Mouse (Mus musculus) macrophage (primary cell): ENCODE results near the gene Vmp1. TPM values are rescaled to one million over a fixed set of nuclear protein-coding genes. Genes with fewer than 3 reads are reported as not detected.
A peak's percentile ranks its signal among the peaks of the same experiment; 100 is the strongest.

Experiments used
- H3K27ac ChIP-seq: fragments of 350-480 bp; formaldehyde crosslinking; 2 replicates; pipeline ENCODE4 v1.9.0; 2021
- H3K36me3 ChIP-seq: fragments of 350-480 bp; formaldehyde crosslinking; 2 replicates; pipeline ENCODE4 v1.9.0; 2021; ENCODE audit errors: inconsistent target
- H3K4me3 ChIP-seq: fragments of 350-480 bp; formaldehyde crosslinking; 2 replicates; pipeline ENCODE4 v1.9.0; 2021; ENCODE audit errors: inconsistent target
- H3K79me2 ChIP-seq: fragments of 350-480 bp; formaldehyde crosslinking; 2 replicates; pipeline ENCODE4 v1.9.0; 2021; ENCODE audit errors: inconsistent target
- WGBS: methylation state at CpG from one replicate; pipeline ENCODE4 v1.1.7; 2026; ENCODE audit warnings: inconsistent platforms; ENCODE audit not compliant: missing documents; 5-methylcytosine and 5-hydroxymethylcytosine counted together
- polyA plus RNA-seq: library from polyadenylated mRNA; stranded (reverse); fragments of 250-400 nt; gene quantifications from 3 replicates; pipeline ENCODE4 v1.2.4, GENCODE M21; 2018; ENCODE audit warnings: inconsistent platforms

Vmp1 gene
- polyA plus RNA-seq, 1 experiment from 2014 or later = 100 TPM

DNA sequence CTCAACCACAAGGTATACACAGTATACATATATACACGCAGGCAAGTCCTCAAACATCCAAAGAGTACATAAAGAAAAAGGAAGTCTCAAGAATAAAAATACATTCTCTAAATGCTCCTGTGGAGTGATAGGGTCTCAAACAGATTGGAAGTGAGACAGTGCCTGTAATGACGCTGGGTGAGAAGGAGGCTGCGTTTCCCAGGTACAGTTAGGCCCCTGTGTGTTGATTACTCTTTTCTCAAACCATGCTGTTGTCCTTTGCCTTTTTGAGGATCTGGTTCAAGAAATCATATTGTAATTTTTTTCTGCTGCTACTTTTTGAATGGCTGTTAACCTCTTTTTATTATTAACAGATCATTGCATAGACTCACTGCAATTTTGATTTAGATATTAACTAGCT lies 6.7 kb upstream of the Vmp1 start:
- WGBS = 100% methylated on average over 3 of the region's 3 CpGs
- Histone ChIP-seq H3K36me3 (peaks cover 41% of the 10 kb centered on the region), H3K27ac (no peak overlapping the region), H3K79me2 (peaks cover 75% of the 10 kb centered on the region), H3K4me3 (no peak overlapping the region)

DNA sequence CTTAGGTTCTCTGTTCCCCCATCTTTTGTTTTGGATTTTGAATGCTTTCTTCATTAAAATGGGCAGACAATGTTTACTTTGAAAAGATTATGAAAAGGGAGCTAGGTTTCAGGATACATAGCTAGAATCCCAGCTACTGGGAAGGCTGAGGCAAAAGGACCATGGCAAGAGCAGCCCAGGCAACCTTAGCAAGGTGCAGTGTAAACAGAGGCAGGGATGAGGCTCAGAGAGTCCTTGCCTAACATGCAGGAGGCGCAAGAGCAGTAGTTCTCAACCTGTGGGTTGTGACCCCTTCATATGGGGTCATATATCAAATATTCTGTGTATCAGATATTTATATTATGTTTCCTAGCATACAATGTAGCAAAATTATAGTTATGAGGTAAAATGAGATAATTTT lies 1.7 kb upstream of the Vmp1 start:
- peaks cover 95% of the 10 kb centered on the region for H3K79me2 ChIP-seq
- H3K27ac ChIP-seq = no peak overlapping the region
- H3K36me3 ChIP-seq = 0 out of 2 replicates have a peak, but pooled peaks cover 3% of the 10 kb centered on the region
- WGBS = 89% methylated on average over 1 of the region's 1 CpGs
- no peak overlapping the region for H3K4me3 ChIP-seq

DNA sequence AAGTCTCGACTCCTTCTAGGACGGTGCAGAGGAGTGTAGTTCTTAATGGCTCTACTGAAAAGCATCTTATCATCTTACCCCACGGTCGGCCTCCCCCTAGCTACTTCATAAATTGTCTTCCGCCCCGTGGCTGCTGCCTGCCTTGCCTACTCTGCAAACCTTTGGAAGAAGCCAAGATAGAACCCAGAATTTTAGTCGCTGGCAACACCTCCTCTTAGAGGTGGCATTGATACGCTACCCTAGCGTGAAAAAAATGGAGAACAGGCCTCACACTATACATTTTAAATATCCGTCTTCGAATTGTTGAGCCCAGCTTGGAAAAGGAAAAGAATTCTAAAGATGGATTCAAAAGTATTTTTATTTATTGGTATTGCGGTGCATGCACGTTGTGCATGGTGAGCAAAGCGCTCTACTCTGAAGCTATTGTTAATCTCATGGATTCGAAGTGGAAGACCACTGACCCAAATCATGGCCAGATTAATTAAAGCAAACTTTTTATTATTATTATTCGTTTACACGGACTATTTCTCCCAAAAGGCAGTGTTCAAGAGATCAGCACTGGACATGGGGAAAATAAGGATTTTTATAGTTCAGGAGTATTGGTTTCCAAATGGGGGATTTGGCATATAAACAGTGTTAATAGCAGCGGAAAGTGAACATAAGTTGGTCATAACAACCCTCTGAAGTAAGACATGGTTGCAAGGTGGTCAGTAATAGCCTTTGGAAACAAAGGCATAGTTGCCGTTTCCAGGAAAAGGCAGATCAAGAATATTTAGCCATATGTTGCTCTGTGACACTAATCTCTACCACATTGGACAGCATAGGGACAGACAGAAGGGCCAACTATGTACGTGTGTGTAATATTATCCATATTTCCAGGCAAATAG lies 733 bp upstream of the Vmp1 start:
- Histone ChIP-seq H3K79me2 (peaks cover 95% of the 10 kb centered on the region), H3K27ac (peak overlapping the region; percentile 57), H3K4me3 (peak overlapping the region; percentile 81), H3K36me3 (no peaks in the 10 kb centered on the region)
- WGBS = 4% methylated on average over 20 of the region's 20 CpGs

GRCm38 (mm10) chr11:86682861-86683260 lies 775 bp downstream of the Vmp1 start:
- peak overlapping the region; percentile 81 for H3K4me3 ChIP-seq
- H3K36me3 ChIP-seq = no peaks in the 10 kb centered on the region
- H3K79me2 ChIP-seq = peaks cover 92% of the 10 kb centered on the region
- H3K27ac ChIP-seq = no peak overlapping the region
- 52% methylated on average over 6 of the region's 7 CpGs for WGBS

DNA sequence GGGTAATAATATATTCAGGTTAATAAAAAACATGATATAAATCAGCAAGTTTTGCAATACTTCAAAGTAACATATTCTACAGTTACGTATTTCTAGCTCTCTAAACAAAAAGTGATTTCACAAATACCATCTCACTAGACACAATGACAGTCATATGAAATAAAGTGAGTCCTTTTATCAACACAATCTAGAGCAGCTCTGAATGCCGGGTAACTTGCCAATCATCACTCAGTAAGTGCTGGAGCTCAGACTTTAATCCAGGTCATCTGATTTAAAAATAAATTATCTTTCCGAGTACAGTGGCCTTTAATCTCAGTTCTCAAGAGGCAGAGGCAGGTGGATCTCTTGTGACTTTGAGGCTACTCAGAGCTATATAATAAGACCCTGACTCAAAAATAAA lies 2.2 kb downstream of the Vmp1 start:
- H3K36me3 ChIP-seq = no peaks in the 10 kb centered on the region
- no peak overlapping the region for H3K27ac ChIP-seq
- H3K4me3 ChIP-seq = no peak overlapping the region
- H3K79me2 ChIP-seq = peaks cover 92% of the 10 kb centered on the region
- 89% methylated on average over 3 of the region's 3 CpGs for WGBS

DNA sequence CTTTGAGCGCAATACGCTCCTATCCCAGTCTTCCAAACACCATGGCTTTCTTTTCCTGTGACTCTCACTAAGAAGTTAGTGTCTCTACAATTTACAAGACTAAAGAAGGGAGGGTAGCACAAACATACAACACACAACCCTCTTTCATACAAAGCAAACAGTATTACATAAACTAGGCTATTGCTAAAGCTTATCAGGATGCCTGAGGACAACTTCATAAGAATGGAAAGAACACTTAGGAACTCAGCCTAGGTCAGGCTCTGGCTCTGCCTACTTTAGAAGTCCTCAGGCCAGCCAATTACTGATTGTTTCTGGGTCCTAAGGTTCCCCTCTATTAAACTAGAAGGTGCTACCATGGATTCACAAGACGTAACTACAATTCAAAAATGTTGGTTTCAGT lies 2.9 kb downstream of the Vmp1 start:
- H3K4me3 ChIP-seq = no peak overlapping the region
- no peaks in the 10 kb centered on the region for H3K36me3 ChIP-seq
- peaks cover 92% of the 10 kb centered on the region for H3K79me2 ChIP-seq
- WGBS = 97% methylated on average over 3 of the region's 3 CpGs
- no peak overlapping the region for H3K27ac ChIP-seq

- H3K36me3 ChIP-seq = no peaks in the 10 kb centered on the region
- 87% methylated on average over 5 of the region's 5 CpGs for WGBS
- no peak overlapping the region for H3K27ac ChIP-seq
These were observed 4.7 kb downstream of the Vmp1 start for GRCm38 (mm10) chr11:86678957-86679356.

GRCm38 (mm10) chr11:86675520-86675919 lies 8.1 kb downstream of the Vmp1 start:
- H3K36me3 ChIP-seq = no peaks in the 10 kb centered on the region
- no peak overlapping the region for H3K4me3 ChIP-seq
- 94% methylated on average over 4 of the region's 4 CpGs for WGBS
- H3K79me2 ChIP-seq = peaks cover 84% of the 10 kb centered on the region
- H3K27ac ChIP-seq = no peak overlapping the region

More at GRCm38 (mm10) chr11:86678957-86679356, 4.7 kb downstream of the Vmp1 start:
- Histone ChIP-seq H3K79me2 (peaks cover 92% of the 10 kb centered on the region), H3K4me3 (no peak overlapping the region)

DNA sequence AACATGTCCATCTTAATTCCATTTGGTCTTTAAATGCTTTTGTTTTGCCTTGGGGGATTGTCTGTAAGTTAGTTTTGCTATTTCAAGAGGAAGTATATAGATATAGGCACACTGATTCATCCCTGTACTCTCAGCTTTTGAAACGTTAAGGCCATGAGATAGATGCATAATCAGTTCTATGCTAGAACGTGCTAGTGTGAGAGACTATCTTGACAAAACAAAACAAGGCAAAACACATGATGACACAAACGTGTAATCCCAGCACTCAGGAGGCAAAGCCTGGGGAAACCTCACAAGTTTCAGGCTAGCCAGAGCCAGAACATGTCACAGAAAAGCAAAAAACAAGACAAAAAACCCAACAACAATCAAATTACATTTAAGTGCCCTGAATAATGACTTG lies 10.9 kb downstream of the Vmp1 start:
- Histone ChIP-seq H3K27ac (0 out of 2 replicates have a peak overlapping the region, but pooled peaks have one; percentile 16), H3K36me3 (no peaks in the 10 kb centered on the region), H3K79me2 (peaks cover 88% of the 10 kb centered on the region), H3K4me3 (no peak overlapping the region)
- WGBS = 63% methylated on average over 3 of the region's 3 CpGs

- WGBS = 62% methylated on average over 3 of the region's 3 CpGs
- peak overlapping the region; percentile 82 for H3K27ac ChIP-seq
- peak overlapping the region; percentile 5; the same call in 1 of the 2 replicates for H3K4me3 ChIP-seq
These were observed 12.5 kb downstream of the Vmp1 start for GRCm38 (mm10) chr11:86671041-86671675.

DNA sequence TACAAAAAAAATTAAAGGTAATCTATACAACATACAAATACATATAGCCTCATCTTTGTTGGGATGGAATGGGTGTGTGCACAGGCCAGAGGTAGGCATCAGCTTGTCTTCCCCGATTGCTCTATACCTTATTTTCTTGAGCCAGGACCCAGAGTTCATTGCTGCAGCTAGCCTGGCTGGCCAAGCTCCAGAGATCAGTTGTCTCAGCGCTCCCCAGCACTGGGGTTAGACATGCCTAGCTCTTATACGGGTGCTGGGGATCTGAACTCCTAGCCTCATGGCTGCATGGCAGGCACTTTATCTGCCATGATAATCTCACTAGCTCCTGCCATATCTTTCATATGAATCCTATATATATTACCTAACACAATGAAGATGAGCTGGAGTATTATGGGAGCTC lies 15.5 kb downstream of the Vmp1 start:
- Histone ChIP-seq H3K79me2 (peaks cover 64% of the 10 kb centered on the region), H3K4me3 (no peak overlapping the region), H3K27ac (no peak overlapping the region), H3K36me3 (peaks cover 15% of the 10 kb centered on the region)
- WGBS = 100% methylated on average over 3 of the region's 3 CpGs

More at GRCm38 (mm10) chr11:86671041-86671675, 12.5 kb downstream of the Vmp1 start:
- Histone ChIP-seq H3K36me3 (no peaks in the 10 kb centered on the region), H3K79me2 (peaks cover 88% of the 10 kb centered on the region)

DNA sequence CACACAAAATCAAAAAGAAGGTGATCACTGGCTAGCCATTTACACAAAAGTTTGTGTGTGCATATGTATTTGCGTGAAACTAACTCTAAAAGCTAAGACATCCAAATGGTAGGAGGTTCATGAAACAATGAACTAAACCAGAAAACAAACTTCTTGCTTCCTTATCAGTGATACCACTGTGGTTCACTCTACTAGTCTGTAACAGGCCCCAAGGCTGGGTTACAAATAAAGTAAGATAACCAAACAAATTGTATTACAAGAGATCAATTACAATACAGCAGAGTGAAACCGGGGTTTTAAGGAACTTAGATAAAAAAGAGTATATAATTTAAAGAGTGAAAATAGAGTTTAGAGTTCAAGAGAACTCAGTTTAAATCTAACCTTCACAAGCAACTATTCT lies 16.1 kb downstream of the Vmp1 start:
- Histone ChIP-seq H3K4me3 (no peak overlapping the region), H3K36me3 (peaks cover 16% of the 10 kb centered on the region), H3K79me2 (peaks cover 61% of the 10 kb centered on the region), H3K27ac (no peak overlapping the region)
- WGBS = 95% methylated on average over 2 of the region's 2 CpGs

DNA sequence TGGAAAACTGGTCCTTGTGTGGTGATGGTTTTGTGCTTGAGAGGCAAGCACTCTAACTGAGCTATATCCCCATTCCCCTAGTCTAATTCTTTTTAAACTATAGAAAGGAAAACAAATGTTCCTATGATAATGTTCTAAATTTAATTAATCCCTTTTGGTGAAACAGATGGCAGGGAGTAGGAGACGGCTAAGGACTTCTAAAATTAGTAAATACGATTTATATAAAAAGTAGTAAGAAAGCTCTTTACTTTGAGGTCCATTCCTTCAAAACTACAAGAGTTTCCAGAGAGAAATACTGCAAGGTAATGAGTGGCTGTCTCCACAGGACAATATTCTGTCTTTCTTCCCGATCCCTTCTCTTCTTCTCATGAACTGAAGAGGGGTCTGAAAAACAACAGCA lies 19.2 kb downstream of the Vmp1 start:
- WGBS = 93% methylated on average over 3 of the region's 3 CpGs
- Histone ChIP-seq H3K36me3 (peaks cover 24% of the 10 kb centered on the region), H3K4me3 (no peak overlapping the region), H3K27ac (no peak overlapping the region), H3K79me2 (peaks cover 39% of the 10 kb centered on the region)

DNA sequence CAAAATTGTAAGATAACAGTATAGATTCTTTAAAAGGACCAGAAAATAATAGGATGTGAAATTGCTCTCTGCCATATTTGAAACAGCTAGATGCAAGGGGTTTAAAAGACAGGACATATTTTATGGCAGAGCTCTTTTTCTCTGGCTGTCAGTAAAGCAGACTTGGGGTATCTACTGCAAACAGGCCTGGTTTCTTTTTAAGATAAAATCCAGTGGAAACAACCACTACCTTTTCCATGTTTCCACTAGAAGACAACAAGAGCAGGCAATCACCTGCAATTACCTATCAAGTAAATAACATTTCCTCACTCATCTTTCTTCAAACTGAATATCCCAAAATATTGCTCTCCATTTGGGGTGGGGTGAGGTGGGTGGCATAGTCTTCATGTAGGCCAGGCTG lies 19.7 kb downstream of the Vmp1 start:
- no peak overlapping the region for H3K4me3 ChIP-seq
- H3K79me2 ChIP-seq = peaks cover 34% of the 10 kb centered on the region
- H3K36me3 ChIP-seq = peaks cover 27% of the 10 kb centered on the region
- H3K27ac ChIP-seq = no peak overlapping the region
